Mouse (Mus musculus): Measurements from ENCODE around the gene Plin5. TPM values are rescaled to one million over a fixed set of nuclear protein-coding genes. Genes with fewer than 3 reads are reported as not detected.

Gene Plin5
- total and polyA plus RNA-seq, 3 experiments: not detected

DNA sequence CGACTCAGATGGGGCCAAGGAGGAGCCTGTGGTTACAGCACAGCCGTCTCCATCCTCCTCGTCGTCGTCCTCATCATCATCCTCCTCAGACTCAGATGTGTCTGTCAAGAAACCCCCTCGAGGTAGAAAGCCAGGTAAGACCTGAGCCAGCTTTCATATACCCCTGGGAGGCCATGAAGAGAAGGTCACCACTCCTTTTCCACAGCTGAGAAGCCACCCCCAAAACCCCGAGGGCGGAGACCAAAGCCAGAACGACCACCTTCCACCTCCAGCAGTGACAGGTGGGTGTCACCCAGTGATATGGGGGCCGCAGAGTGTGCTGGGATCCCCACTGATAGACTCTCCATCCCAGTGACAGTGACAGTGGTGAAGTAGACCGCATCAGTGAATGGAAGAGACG, 20.5 kb downstream of the Plin5 start:
- TF ChIP-seq MXI1 (IDR thresholded peaks at IDR 0.05; ENCODE audit: low read depth, low read length) (no peak), E2F4 (IDR thresholded peaks at IDR 0.05; ENCODE audit: borderline replicate concordance, low read depth, low read length) (no peak), EP300 (IDR thresholded peaks at IDR 0.05; ENCODE audit: low read depth in 1 of 2, low read length in 2 of 2) (no peak), JUND (IDR thresholded peaks at IDR 0.05; ENCODE audit: low read depth, low read length) (no peak), MAZ (IDR thresholded peaks at IDR 0.05; ENCODE audit: low read depth, low read length) (no peak), MEF2A (IDR thresholded peaks at IDR 0.05; ENCODE audit: extremely low read depth, insufficient replicate concordance, low read depth, low read length, poor library complexity, severe bottlenecking) (no peak), USF2 (IDR thresholded peaks at IDR 0.05; ENCODE audit: borderline replicate concordance in 1 of 2, insufficient read depth in 1 of 2, low read depth in 1 of 2, low read length in 2 of 2) (no peak), SIN3A (IDR thresholded peaks at IDR 0.05; ENCODE audit: low read length) (no peak), MAFK (IDR thresholded peaks at IDR 0.05; ENCODE audit: borderline replicate concordance, low read depth, low read length) (no peak), ELF1 (IDR thresholded peaks at IDR 0.05; ENCODE audit: low read depth, low read length) (no peak)
- H3K4me3 ChIP-seq (ENCODE audit: control insufficient read depth in 1 of 2, insufficient read depth in 1 of 2, low read depth in 2 of 2, low read length in 2 of 2): no peak overlapping the region
- no peak overlapping the region for H3K9ac ChIP-seq (ENCODE audit: control insufficient read depth, low read depth, low read length, poor library complexity, severe bottlenecking)
- H3K9me3 ChIP-seq (replicated peaks; ENCODE audit: insufficient read depth, low read length): no peaks in the 10 kb centered on the region
- no peaks in the 10 kb centered on the region for H3K27me3 ChIP-seq (ENCODE audit: control insufficient read depth in 1 of 2, insufficient read depth in 2 of 2, low read length in 2 of 2)
- H3K36me3 ChIP-seq (ENCODE audit: control insufficient read depth in 1 of 2, insufficient read depth in 2 of 2, low read length in 2 of 2): peaks cover 0 to 5% of the 10 kb centered on the region in 2 experiments; a peak in 2 of 4 replicates
- no peaks in the 10 kb centered on the region for H3K79me2 ChIP-seq (ENCODE audit: control insufficient read depth, insufficient read depth, low read length, poor library complexity)
- H3K4me1 ChIP-seq (ENCODE audit: control insufficient read depth in 1 of 2, insufficient read depth in 2 of 2, low read length in 2 of 2): no peaks in the 10 kb centered on the region
- no peak overlapping the region for H3K27ac ChIP-seq (ENCODE audit: control insufficient read depth, low read depth, low read length)
- no peak for DNase-seq (ENCODE audit: low read depth, low spot score)

- no peaks in the 10 kb centered on the region for H3K27me3 ChIP-seq (ENCODE audit: control insufficient read depth in 1 of 2, insufficient read depth in 2 of 2, low read length in 2 of 2)
- no peak overlapping the region for H3K27ac ChIP-seq (ENCODE audit: control insufficient read depth, low read depth, low read length)
- TF ChIP-seq ZC3H11A (IDR thresholded peaks at IDR 0.05; ENCODE audit: low read depth, low read length) (no peak), ELF1 (IDR thresholded peaks at IDR 0.05; ENCODE audit: low read depth, low read length) (no peak), EP300 (IDR thresholded peaks at IDR 0.05; ENCODE audit: low read depth in 1 of 2, low read length in 2 of 2) (no peak), CTCF (IDR thresholded peaks at IDR 0.05 in 2 of 3, conservative IDR thresholded peaks at IDR 0.05 in 1 of 3; ENCODE audit: control insufficient read depth in 1 of 3, insufficient read depth in 1 of 3, low read depth in 2 of 3, low read length in 3 of 3, poor library complexity in 1 of 3, severe bottlenecking in 1 of 3) (no peak), MXI1 (IDR thresholded peaks at IDR 0.05; ENCODE audit: low read depth, low read length) (no peak), ZKSCAN1 (IDR thresholded peaks at IDR 0.05; ENCODE audit: low read depth, low read length) (no peak), NELFE (IDR thresholded peaks at IDR 0.05; ENCODE audit: low read depth, low read length) (no peak), BHLHE40 (IDR thresholded peaks at IDR 0.05; ENCODE audit: borderline replicate concordance, low read depth, low read length) (no peak), POLR2A (IDR thresholded peaks at IDR 0.05; ENCODE audit: control insufficient read depth in 1 of 2, insufficient read depth in 1 of 2, low read depth in 1 of 2, low read length in 2 of 2, poor library complexity in 1 of 2) (no peak)
- H3K4me3 ChIP-seq (ENCODE audit: control insufficient read depth in 1 of 2, insufficient read depth in 1 of 2, low read depth in 2 of 2, low read length in 2 of 2): no peak overlapping the region
- DNase-seq (ENCODE audit: low read depth, low spot score): no peak
- no peaks in the 10 kb centered on the region for H3K4me1 ChIP-seq (ENCODE audit: control insufficient read depth in 1 of 2, insufficient read depth in 2 of 2, low read length in 2 of 2)
- H3K9ac ChIP-seq (ENCODE audit: control insufficient read depth, low read depth, low read length, poor library complexity, severe bottlenecking): no peak overlapping the region
- H3K36me3 ChIP-seq (ENCODE audit: control insufficient read depth in 1 of 2, insufficient read depth in 2 of 2, low read length in 2 of 2): peaks cover 0 to 5% of the 10 kb centered on the region in 2 experiments; a peak in 2 of 4 replicates
- H3K9me3 ChIP-seq (replicated peaks; ENCODE audit: insufficient read depth, low read length): no peaks in the 10 kb centered on the region
- H3K79me2 ChIP-seq (ENCODE audit: control insufficient read depth, insufficient read depth, low read length, poor library complexity): no peaks in the 10 kb centered on the region
Measured at GRCm38 (mm10) chr17:56092794-56093193, 24.6 kb downstream of the Plin5 start.
